10 mouse cellular contexts compared by ENCODE assay signal in the genomic region with DNA sequence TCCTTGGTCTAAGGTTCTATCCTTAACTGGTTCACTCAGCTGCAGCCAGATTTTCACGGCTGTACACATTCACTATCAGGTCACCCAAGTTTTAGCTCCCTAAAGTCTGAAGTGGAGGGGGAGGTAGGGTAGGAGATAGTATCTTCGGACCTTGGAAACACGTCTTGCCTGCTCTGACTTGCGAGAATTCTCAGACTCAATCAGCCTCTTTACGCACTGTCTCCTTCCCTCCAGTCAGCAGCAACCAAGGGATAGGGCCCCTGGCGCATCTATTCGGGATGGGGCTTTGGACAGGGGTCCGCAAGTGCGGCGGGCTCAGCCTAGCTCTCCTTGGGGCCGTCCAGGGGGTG. TPM values are rescaled to one million over a fixed set of nuclear protein-coding genes. Genes with fewer than 3 reads are reported as not detected.
DNase-seq lines count a peak whose midpoint lies in the region; ATAC-seq and TF ChIP-seq lines count a peak whose summit lies in the region.
"Had no signal": no experiment of that assay in that cellular context is flagged by ENCODE, and none has a peak within 500 bp of the region (broad histone marks: within the 10 kb centered on the region; RNA-seq: fewer than 3 reads in every experiment).

No protein-coding gene starts in this region.

- H3K4me2 ChIP-seq in heart, embryonic 11.5 days, result peak overlapping the region; percentile 96
- H3K4me2 ChIP-seq in forebrain, embryonic 16.5 days (ENCODE audit: low read length), result peak overlapping the region; percentile 97
- peak overlapping the region; percentile 73 for H3K4me2 ChIP-seq in liver, postnatal 0 days (ENCODE audit: low read depth, low read length)

- no peak for TF ChIP-seq CTCF in ES-Bruce4 (IDR thresholded peaks at IDR 0.05; ENCODE audit: low read depth, low read length)
- TF ChIP-seq CTCF in liver, postnatal 0 days (IDR thresholded peaks at IDR 0.05; ENCODE audit: low read depth), result no peak

- peak overlapping the region; percentile 76 for H3K4me3 ChIP-seq in heart, embryonic 11.5 days (ENCODE audit: low read depth, low read length)
- peak overlapping the region; percentile 68 for H3K4me3 ChIP-seq in ES-Bruce4 (ENCODE audit: low read depth, low read length)
- H3K4me3 ChIP-seq in forebrain, embryonic 16.5 days (replicated peaks; ENCODE audit: low read length), result peak overlapping the region; percentile 49
- peak overlapping the region; percentile 57 for H3K4me3 ChIP-seq in liver, postnatal 0 days (ENCODE audit: low read depth, low read length)

- intact Hi-C loops in heart, postnatal 36 days (cut with DNase I), result loop anchor here (5.0 kb wide), 1 partner anchor 375 kb away; no protein-coding TSS in a partner anchor

- 2% methylated on average over 11 of the region's 11 CpGs for WGBS in heart, embryonic 11.5 days (ENCODE audit: insufficient replicate concordance)
- 1% methylated on average over 11 of the region's 11 CpGs for WGBS in forebrain, embryonic 16.5 days
- 4% methylated on average over 11 of the region's 11 CpGs for WGBS in liver, postnatal 0 days (ENCODE audit: insufficient replicate concordance)

- TF ChIP-seq POLR2A in ES-Bruce4 (IDR thresholded peaks at IDR 0.05; ENCODE audit: insufficient read depth, low read length), result no peak

- peak overlapping the region; percentile 70 for H3K27ac ChIP-seq in heart, embryonic 11.5 days (ENCODE audit: low read depth, low read length)
- no peak overlapping the region for H3K27ac ChIP-seq in ES-Bruce4 (ENCODE audit: insufficient read depth, low read length)
- H3K27ac ChIP-seq in forebrain, embryonic 16.5 days (ENCODE audit: low read length), result 0 out of 2 replicates have a peak overlapping the region, but pooled peaks have one; percentile 45
- peak overlapping the region; percentile 93 for H3K27ac ChIP-seq in liver, postnatal 0 days (ENCODE audit: low read depth)

- TF ChIP-seq EP300 in ES-Bruce4 (IDR thresholded peaks at IDR 0.05; ENCODE audit: insufficient read depth, low read depth, low read length), result no peak
- no peak for TF ChIP-seq EP300 in liver, postnatal 0 days (IDR thresholded peaks at IDR 0.05; ENCODE audit: low read depth)

- H3K27me3 ChIP-seq in heart, embryonic 11.5 days (ENCODE audit: control insufficient read depth, insufficient read depth, low read length), result peaks cover 5% of the 10 kb centered on the region
- 0 out of 2 replicates have a peak, but pooled peaks cover 8% of the 10 kb centered on the region for H3K27me3 ChIP-seq in ES-Bruce4 (ENCODE audit: control insufficient read depth, insufficient read depth, low read length, poor library complexity, severe bottlenecking)
- peaks cover 39% of the 10 kb centered on the region for H3K27me3 ChIP-seq in forebrain, embryonic 16.5 days (replicated peaks; ENCODE audit: control insufficient read depth, insufficient read depth, low read length)
- peaks cover 21% of the 10 kb centered on the region for H3K27me3 ChIP-seq in liver, postnatal 0 days (ENCODE audit: insufficient read depth, low read length)

- peak overlapping the region; percentile 74 for H3K9ac ChIP-seq in heart, embryonic 11.5 days (ENCODE audit: low read depth, low read length)
- H3K9ac ChIP-seq in ES-Bruce4 (ENCODE audit: low read depth, poor library complexity, severe bottlenecking), result peak overlapping the region; percentile 47
- H3K9ac ChIP-seq in forebrain, embryonic 16.5 days (replicated peaks; ENCODE audit: low read depth, low read length), result peak overlapping the region; percentile 68
- H3K9ac ChIP-seq in liver, postnatal 0 days (replicated peaks), result peak overlapping the region; percentile 58

- no peaks in the 10 kb centered on the region for H3K36me3 ChIP-seq in heart, embryonic 11.5 days (ENCODE audit: control insufficient read depth, insufficient read depth, low read length)
- no peaks in the 10 kb centered on the region for H3K36me3 ChIP-seq in ES-Bruce4 (ENCODE audit: control insufficient read depth, insufficient read depth, low read length, poor library complexity, severe bottlenecking)
- H3K36me3 ChIP-seq in forebrain, embryonic 16.5 days (ENCODE audit: control insufficient read depth, insufficient read depth), result no peaks in the 10 kb centered on the region
- H3K36me3 ChIP-seq in liver, postnatal 0 days (replicated peaks; ENCODE audit: insufficient read depth, low read length), result peaks cover 5% of the 10 kb centered on the region; the same call in 1 of the 2 replicates

- no peak for ATAC-seq in heart, embryonic 11.5 days (replicated peaks; ENCODE audit: insufficient number of reproducible peaks, low FRiP score, low TSS enrichment)
- no peak for ATAC-seq in forebrain, embryonic 16.5 days
- ATAC-seq in liver, postnatal 0 days, result no peak; the same call in 1 of the 2 replicates

- peaks cover 35% of the 10 kb centered on the region for H3K4me1 ChIP-seq in heart, embryonic 11.5 days (ENCODE audit: control insufficient read depth, insufficient read depth, low read length)
- peaks cover 2% of the 10 kb centered on the region for H3K4me1 ChIP-seq in ES-Bruce4 (ENCODE audit: control insufficient read depth, insufficient read depth, low read length)
- H3K4me1 ChIP-seq in forebrain, embryonic 16.5 days (replicated peaks; ENCODE audit: control insufficient read depth, insufficient read depth, low read length), result peaks cover 29% of the 10 kb centered on the region
- peaks cover 6% of the 10 kb centered on the region; the same call in 1 of the 2 replicates for H3K4me1 ChIP-seq in liver, postnatal 0 days (ENCODE audit: insufficient read depth)

- H3K9me3 ChIP-seq in heart, embryonic 11.5 days (replicated peaks; ENCODE audit: control insufficient read depth, low read length), result no peaks in the 10 kb centered on the region
- no peaks in the 10 kb centered on the region for H3K9me3 ChIP-seq in ES-Bruce4 (replicated peaks; ENCODE audit: control insufficient read depth, insufficient read depth, low read length, poor library complexity, severe bottlenecking)
- H3K9me3 ChIP-seq in forebrain, embryonic 16.5 days (ENCODE audit: control insufficient read depth, low read length), result no peaks in the 10 kb centered on the region
- H3K9me3 ChIP-seq in liver, postnatal 0 days (ENCODE audit: low read length), result no peaks in the 10 kb centered on the region

- DNase-seq in heart, postnatal 36 days, result no peak
- no peak for DNase-seq in liver, postnatal 0 days
- DNase-seq in right cerebral cortex, postnatal 10 days (ENCODE audit: low spot score in 2 of 2), result no peak
- DNase-seq in gastrocnemius, postnatal 10 days, result no peak
- no peak for DNase-seq in urinary bladder, postnatal 4 days (ENCODE audit: low spot score in 2 of 2)

RNA-seq across cellular contexts. Expression of a gene that starts 3.3 kb away (rescaled TPM):
- 77.9 and 89.4 TPM in 2 replicates for polyA plus RNA-seq in heart, embryonic 11.5 days (2014; fragmentation: Nextera tagmentation; extraction: Ambion mirVana)
- total RNA-seq in heart, postnatal 36 days (2021), result 10 to 100 TPM; 51.5 to 55.6 TPM
- polyA plus RNA-seq in ES-Bruce4 (2011; ENCODE audit: insufficient read depth, insufficient read length, low read depth, missing spikeins), result 55.0 and 57.8 TPM in 2 replicates
- 24.3 and 37.4 TPM in 2 replicates for polyA plus RNA-seq in forebrain, embryonic 16.5 days (2015; fragmentation: Nextera tagmentation; extraction: Ambion mirVana)
- polyA plus RNA-seq in liver, postnatal 0 days (2015; fragmentation: Nextera tagmentation; extraction: Ambion mirVana), result 12.1 and 12.9 TPM in 2 replicates
- 100 to 1,000 TPM; 266 to 376 TPM for total RNA-seq in gastrocnemius, postnatal 10 days (2021)
- total RNA-seq: CH12.LX; common myeloid progenitor, adult 5-6 weeks had no signal
